In genomic region chr7:73941640-73942039, GRCm38 (mm10) we compare ENCODE assay signal across 8 mouse cellular contexts.
A peak's percentile ranks its signal among the peaks of the same experiment; 100 is the strongest.
DNase-seq lines count a peak whose midpoint lies in the region; ATAC-seq and TF ChIP-seq lines count a peak whose summit lies in the region.

No protein-coding gene starts in this region.

- intact Hi-C loops in left cerebral cortex, postnatal 10 days (cut with DNase I) = no loop called here

- H3K4me3 ChIP-seq in hindbrain, postnatal 0 days (ENCODE audit: low read length) = no peak overlapping the region

- no peak for TF ChIP-seq CTCF in hindbrain, postnatal 0 days (IDR thresholded peaks at IDR 0.05; ENCODE audit: low read depth)

- no peaks in the 10 kb centered on the region for H3K9me3 ChIP-seq in hindbrain, postnatal 0 days (ENCODE audit: low read length)

- H3K36me3 ChIP-seq in hindbrain, postnatal 0 days (ENCODE audit: insufficient read depth, low read length) = no peaks in the 10 kb centered on the region; the same call in 1 of the 2 replicates

- H3K4me1 ChIP-seq in hindbrain, postnatal 0 days (ENCODE audit: insufficient read depth, low read length) = peaks cover 5% of the 10 kb centered on the region; the same call in 1 of the 2 replicates

- H3K9ac ChIP-seq in hindbrain, postnatal 0 days (replicated peaks; ENCODE audit: low read length) = no peak overlapping the region

- peak; percentile 28 to 81 for DNase-seq in left cerebral cortex, postnatal 10 days (ENCODE audit: extremely low spot score in 1 of 2, low spot score in 2 of 2)
- DNase-seq in left cerebral cortex, adult 18-20 months (ENCODE audit: low spot score in 2 of 2) = no peak
- DNase-seq in embryo, embryonic 11.5 days (ENCODE audit: low read depth, low spot score) = peak; percentile 36
- peak; percentile 82 for DNase-seq in hindbrain, postnatal 0 days (ENCODE audit: low spot score)
- DNase-seq in lung, postnatal 25 days (ENCODE audit: low spot score) = peak; percentile 38
- DNase-seq in spleen, postnatal 14 days (ENCODE audit: low spot score in 2 of 2) = no peak
- no peak for DNase-seq in cerebellum, adult 8-10 months
- no peak for DNase-seq in cerebellum, postnatal 36 days

- peak overlapping the region; percentile 45; the same call in 1 of the 2 replicates for H3K27ac ChIP-seq in hindbrain, postnatal 0 days

- no peaks in the 10 kb centered on the region for H3K27me3 ChIP-seq in hindbrain, postnatal 0 days (ENCODE audit: insufficient read depth, low read length)

- no peak overlapping the region for H3K4me2 ChIP-seq in hindbrain, postnatal 0 days (ENCODE audit: low read depth, low read length)

- ATAC-seq in hindbrain, postnatal 0 days = peak; percentile 46; the same call in 1 of the 2 replicates

- WGBS in hindbrain, postnatal 0 days = 21% methylated on average over 4 of the region's 4 CpGs

Comparison
In these comparisons a context has a peak if more than half of its experiments do, and no peak if none do; other contexts are left out.
1. DNase-seq: peak in left cerebral cortex, postnatal 10 days (2 of 2), embryo, embryonic 11.5 days (single experiment), hindbrain, postnatal 0 days (single experiment) and lung, postnatal 25 days (single experiment); none in left cerebral cortex, adult 18-20 months (0 of 2), spleen, postnatal 14 days (0 of 2), cerebellum, adult 8-10 months (single experiment) and cerebellum, postnatal 36 days (0 of 2).